Mouse (Mus musculus): ENCODE data around the gene Cds1. TPM values are rescaled to one million over a fixed set of nuclear protein-coding genes. Genes with fewer than 3 reads are reported as not detected.
"Not testable (repeated sequence)": the region's sequence is repeated elsewhere in the genome, so short reads cannot be mapped to it uniquely, and the experiment has no call there.

Gene Cds1
- polyA plus RNA-seq, 1 experiment from 2014 or later: 2.2 TPM

DNA sequence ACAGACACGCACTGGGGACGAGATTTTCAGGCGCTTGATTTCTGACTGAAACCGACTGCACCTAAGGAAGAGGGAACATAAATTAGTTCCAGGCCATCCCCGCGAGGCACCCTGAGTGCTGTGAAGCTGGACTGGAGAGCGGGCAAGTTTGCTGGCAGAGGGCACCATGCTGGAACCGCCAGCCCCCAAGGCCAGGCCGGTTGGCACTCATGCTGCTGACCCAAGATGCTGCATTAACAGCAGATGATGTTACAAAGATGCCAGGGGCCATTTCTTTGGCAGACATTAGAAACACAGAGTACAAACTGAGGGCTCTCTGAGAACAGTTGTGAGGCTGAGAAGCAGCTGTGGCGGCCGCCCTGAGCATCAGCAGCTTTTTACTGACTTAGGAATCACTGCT is 71.3 kb downstream of the Cds1 start:
- Histone ChIP-seq H3K4me2 (replicated peaks) (no peak overlapping the region), H3K36me3 (peaks cover 79% of the 10 kb centered on the region), H3K27me3 (replicated peaks) (no peaks in the 10 kb centered on the region), H3K9me3 (no peaks in the 10 kb centered on the region), H3K27ac (no peak overlapping the region), H3K4me3 (no peak overlapping the region), H3K4me1 (no peaks in the 10 kb centered on the region), H3K9ac (no peak overlapping the region)
- ATAC-seq (ENCODE audit: low FRiP score, low read depth): no peak
- WGBS: 94% methylated on average over 11 of the region's 11 CpGs

DNA sequence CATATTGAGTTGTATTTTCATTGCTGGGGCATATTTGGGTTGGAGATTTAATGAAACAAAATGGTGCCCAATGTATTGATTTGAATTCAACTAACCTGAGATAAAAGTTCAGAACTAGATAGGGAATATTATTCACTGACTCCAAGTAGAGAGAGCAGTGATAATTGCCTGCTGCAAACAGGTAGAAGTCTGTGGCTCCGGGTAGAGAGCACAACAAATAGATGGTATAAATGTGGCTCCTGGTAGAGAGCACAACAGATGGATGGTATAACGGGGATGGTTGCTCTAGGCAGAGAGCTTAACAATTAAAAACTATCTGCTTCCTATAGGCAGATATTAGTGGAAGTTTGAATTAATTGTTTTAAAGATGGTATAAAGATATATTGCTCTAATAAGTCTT is 72.7 kb downstream of the Cds1 start:
- not testable (repeated sequence) for H3K4me1 ChIP-seq; H3K9ac ChIP-seq; H3K4me2 ChIP-seq (replicated peaks); H3K27ac ChIP-seq; H3K9me3 ChIP-seq; H3K27me3 ChIP-seq (replicated peaks); ATAC-seq (ENCODE audit: low FRiP score, low read depth); H3K4me3 ChIP-seq
- WGBS: 93% methylated on average over 2 of the region's 2 CpGs
- H3K36me3 ChIP-seq: peaks cover 83% of the 10 kb centered on the region

DNA sequence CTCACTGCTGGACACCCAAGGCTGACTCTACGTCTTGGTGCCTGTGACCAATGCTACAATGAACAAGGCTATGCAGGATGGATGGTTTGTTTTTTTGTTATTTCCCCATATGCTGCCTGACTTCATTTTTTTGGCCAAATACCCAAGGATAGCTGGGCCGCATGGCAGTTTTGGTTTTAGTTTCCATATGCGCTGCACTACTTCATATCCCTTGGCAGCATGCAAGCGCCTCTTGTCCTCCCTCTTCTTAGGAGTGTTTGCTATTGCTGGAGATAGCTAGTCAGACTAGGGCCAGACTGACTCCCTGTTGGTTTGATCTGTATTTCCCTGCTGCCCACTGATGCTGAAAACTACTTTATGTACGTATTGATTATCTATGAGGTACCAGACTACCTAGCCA is 75.5 kb downstream of the Cds1 start:
- H3K36me3 ChIP-seq: peaks cover 93% of the 10 kb centered on the region
- H3K9me3 ChIP-seq: no peaks in the 10 kb centered on the region
- no peak overlapping the region for H3K27ac ChIP-seq
- no peaks in the 10 kb centered on the region for H3K4me1 ChIP-seq
- no peak overlapping the region for H3K4me3 ChIP-seq
- H3K4me2 ChIP-seq (replicated peaks): no peak overlapping the region
- H3K9ac ChIP-seq: no peak overlapping the region
- no peak for ATAC-seq (ENCODE audit: low FRiP score, low read depth)
- H3K27me3 ChIP-seq (replicated peaks): no peaks in the 10 kb centered on the region
- WGBS: 97% methylated on average over 5 of the region's 5 CpGs

DNA sequence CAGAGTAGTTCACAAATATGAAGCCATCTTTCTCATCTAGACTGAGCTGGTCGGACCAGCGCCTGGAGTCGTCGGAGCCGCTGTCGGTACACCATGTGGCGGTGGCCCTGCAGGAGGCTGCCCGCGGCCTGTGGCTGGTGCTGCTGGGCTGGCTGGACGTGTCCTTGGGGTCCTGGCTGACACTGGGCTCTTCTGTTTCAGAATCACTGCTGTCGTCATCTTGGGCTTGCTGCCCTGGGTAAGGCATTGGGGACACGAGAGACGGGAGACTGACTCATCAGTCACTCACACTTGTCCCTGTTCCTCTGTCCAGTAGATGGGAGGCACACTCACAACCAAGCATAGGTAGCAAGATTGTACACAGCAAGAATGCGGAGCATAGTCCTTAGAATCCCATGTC is 80.1 kb downstream of the Cds1 start:
- Histone ChIP-seq H3K27ac (no peak overlapping the region), H3K4me1 (no peaks in the 10 kb centered on the region), H3K27me3 (replicated peaks) (no peaks in the 10 kb centered on the region), H3K4me3 (no peak overlapping the region), H3K36me3 (peaks cover 100% of the 10 kb centered on the region), H3K9me3 (no peaks in the 10 kb centered on the region), H3K9ac (no peak overlapping the region), H3K4me2 (replicated peaks) (no peak overlapping the region)
- no peak for ATAC-seq (ENCODE audit: low FRiP score, low read depth)
- WGBS: 92% methylated on average over 14 of the region's 14 CpGs

DNA sequence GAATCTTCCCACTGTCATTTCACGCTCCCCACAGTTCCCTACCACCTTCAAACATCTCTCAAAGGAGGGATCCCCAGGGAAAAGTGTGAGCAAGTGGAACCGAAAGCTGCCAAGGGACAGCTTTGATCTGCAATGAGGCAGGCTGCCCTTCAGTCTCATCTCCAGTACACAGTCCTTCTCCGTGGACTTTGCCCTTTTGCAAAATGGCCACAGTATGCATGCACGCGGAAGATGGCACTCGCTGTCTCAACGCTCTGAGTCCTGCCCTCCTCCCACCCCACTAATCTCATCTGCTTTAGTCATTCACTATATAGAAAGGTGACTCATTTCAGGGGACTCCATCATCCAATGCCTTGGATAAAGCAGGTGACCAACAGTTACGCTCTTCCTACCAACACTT is 81.0 kb downstream of the Cds1 start:
- WGBS: 94% methylated on average over 8 of the region's 8 CpGs
- Histone ChIP-seq H3K9me3 (no peaks in the 10 kb centered on the region), H3K4me1 (no peaks in the 10 kb centered on the region), H3K4me3 (no peak overlapping the region), H3K27ac (no peak overlapping the region), H3K27me3 (replicated peaks) (no peaks in the 10 kb centered on the region), H3K4me2 (replicated peaks) (no peak overlapping the region), H3K9ac (no peak overlapping the region), H3K36me3 (peaks cover 99% of the 10 kb centered on the region)
- ATAC-seq (ENCODE audit: low FRiP score, low read depth): no peak

DNA sequence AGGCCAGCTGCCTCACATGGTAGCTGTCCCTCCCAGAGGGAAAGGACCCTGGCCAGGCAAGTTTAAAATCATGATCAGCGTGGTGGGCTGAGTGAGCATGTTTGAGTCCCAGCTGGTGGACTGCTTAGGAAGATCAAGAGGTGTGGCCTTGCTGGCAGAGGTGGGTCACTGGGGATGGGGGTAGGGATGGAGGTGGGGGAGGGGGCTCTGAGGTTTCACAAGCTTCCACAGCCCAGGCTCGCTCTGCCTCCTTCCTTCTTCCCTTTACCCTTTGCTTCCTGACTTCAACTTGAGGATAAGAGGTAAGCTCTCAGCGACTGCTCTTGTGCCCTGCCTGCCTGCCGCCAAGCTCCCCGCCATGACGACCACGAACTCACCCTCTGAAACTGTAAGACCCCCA is 82.4 kb downstream of the Cds1 start:
- no peak overlapping the region for H3K27ac ChIP-seq
- H3K9ac ChIP-seq: no peak overlapping the region
- H3K4me2 ChIP-seq (replicated peaks): no peak overlapping the region
- WGBS: 90% methylated on average over 7 of the region's 7 CpGs
- peaks cover 99% of the 10 kb centered on the region for H3K36me3 ChIP-seq
- ATAC-seq (ENCODE audit: low FRiP score, low read depth): no peak
- no peak overlapping the region for H3K4me3 ChIP-seq
- H3K27me3 ChIP-seq (replicated peaks): no peaks in the 10 kb centered on the region
- H3K4me1 ChIP-seq: no peaks in the 10 kb centered on the region
- no peaks in the 10 kb centered on the region for H3K9me3 ChIP-seq

DNA sequence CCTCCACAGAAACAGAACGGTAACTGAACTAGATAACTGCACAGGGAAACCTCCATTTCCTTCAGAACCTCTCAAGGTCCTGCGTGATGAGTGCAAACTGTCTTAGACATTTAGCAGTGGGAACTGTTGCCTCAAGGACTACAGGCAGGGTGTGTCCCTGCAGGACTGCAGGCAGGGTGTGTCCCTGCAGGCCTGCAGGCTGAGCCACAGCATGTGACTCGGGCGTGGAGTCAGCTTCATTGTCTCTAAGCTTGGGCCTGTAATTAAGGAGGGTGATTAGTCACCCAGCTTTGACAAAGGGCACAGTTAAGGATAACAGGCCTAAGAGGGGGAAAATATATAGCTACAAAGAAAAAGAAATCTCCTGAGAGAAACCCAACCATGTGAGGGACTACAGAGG is 82.8 kb downstream of the Cds1 start:
- no peaks in the 10 kb centered on the region for H3K4me1 ChIP-seq
- H3K9me3 ChIP-seq: no peaks in the 10 kb centered on the region
- no peak for ATAC-seq (ENCODE audit: low FRiP score, low read depth)
- no peaks in the 10 kb centered on the region for H3K27me3 ChIP-seq (replicated peaks)
- H3K4me3 ChIP-seq: no peak overlapping the region
- H3K27ac ChIP-seq: no peak overlapping the region
- H3K36me3 ChIP-seq: peaks cover 99% of the 10 kb centered on the region
- no peak overlapping the region for H3K9ac ChIP-seq
- no peak overlapping the region for H3K4me2 ChIP-seq (replicated peaks)
- 60% methylated on average over 4 of the region's 4 CpGs for WGBS

DNA sequence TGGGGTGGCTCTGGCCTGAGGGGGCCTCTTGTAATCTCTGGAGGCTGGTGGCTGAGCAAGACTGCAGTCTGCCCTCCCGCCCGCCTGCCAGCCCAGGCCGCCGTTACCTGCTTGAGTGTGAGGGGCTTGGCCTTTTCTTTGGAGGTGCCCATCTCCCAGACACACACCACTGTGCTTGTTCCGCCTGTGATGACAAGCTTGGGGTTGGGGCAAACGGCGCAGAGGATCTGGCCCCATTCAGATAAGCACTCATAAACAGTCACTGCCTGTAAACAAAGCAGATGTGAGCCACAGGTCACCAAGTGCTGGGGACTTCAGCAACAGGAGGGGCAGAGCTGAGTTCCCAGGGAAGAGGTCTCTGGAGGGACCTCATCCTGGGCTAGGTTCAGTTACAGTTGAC is 86.2 kb downstream of the Cds1 start:
- Histone ChIP-seq H3K9me3 (no peaks in the 10 kb centered on the region), H3K27ac (no peak overlapping the region), H3K4me1 (no peaks in the 10 kb centered on the region), H3K4me2 (replicated peaks) (no peak overlapping the region), H3K36me3 (peaks cover 98% of the 10 kb centered on the region), H3K4me3 (no peak overlapping the region), H3K27me3 (replicated peaks) (no peaks in the 10 kb centered on the region), H3K9ac (no peak overlapping the region)
- no peak for ATAC-seq (ENCODE audit: low FRiP score, low read depth)
- 92% methylated on average over 7 of the region's 7 CpGs for WGBS

DNA sequence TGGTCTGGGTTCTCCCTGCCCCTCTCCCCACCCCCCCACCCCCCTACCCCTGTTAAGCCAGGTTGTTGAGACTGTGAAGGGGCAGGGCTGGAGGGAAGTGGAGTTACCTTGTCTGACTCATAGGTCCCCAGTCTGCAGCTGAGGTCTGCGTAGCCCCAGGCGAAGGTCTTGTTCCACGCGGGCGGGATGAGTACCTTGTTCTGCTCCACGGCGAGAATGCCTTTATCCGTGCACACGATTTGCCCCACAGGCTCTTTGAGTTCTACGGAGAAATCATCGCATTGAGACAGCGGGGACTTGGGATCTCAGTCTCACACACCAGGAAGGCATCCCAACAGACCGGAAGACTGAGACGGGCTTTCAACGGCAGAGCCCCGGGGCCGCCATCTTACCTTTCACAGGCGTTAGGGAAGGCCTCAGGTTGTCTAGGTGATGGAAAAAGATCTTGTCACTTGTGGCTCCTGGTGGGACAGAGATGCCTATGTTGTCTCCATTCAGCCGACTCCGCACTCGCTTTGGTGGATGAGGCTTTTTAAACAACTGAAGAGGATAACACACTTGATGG is 87.3 kb downstream of the Cds1 start:
- no peak for ATAC-seq (ENCODE audit: low FRiP score, low read depth)
- Histone ChIP-seq H3K9ac (no peak overlapping the region), H3K4me1 (no peaks in the 10 kb centered on the region), H3K4me2 (replicated peaks) (no peak overlapping the region), H3K9me3 (no peaks in the 10 kb centered on the region), H3K36me3 (peaks cover 91% of the 10 kb centered on the region), H3K27me3 (replicated peaks) (no peaks in the 10 kb centered on the region), H3K4me3 (no peak overlapping the region), H3K27ac (no peak overlapping the region)
- WGBS: 96% methylated on average over 21 of the region's 21 CpGs

DNA sequence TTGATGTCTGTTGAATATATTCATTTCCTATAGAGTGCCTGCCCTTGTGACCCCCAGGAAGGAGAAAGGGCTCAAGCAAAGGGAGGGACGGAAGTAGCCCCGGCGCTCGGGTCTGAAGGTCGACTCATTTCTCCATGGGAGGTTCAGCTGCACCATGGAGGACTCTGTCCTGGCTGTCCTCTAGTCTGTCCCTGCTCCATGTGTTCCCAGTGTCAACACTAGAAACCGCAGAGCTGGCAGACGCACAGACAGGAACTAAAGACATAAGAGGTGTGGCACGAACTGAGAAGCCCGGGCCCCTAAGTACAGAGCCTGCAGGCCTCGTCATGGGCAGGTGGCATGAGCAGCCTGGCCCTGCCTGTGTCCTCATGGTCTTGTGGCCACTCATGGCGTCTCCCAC is 89.2 kb downstream of the Cds1 start:
- no peak for ATAC-seq (ENCODE audit: low FRiP score, low read depth)
- 96% methylated on average over 11 of the region's 11 CpGs for WGBS
- no peak overlapping the region for H3K4me3 ChIP-seq
- H3K27ac ChIP-seq: no peak overlapping the region
- no peaks in the 10 kb centered on the region for H3K27me3 ChIP-seq (replicated peaks)
- no peak overlapping the region for H3K9ac ChIP-seq
- no peaks in the 10 kb centered on the region for H3K4me1 ChIP-seq
- no peak overlapping the region for H3K4me2 ChIP-seq (replicated peaks)
- H3K36me3 ChIP-seq: peaks cover 91% of the 10 kb centered on the region
- no peaks in the 10 kb centered on the region for H3K9me3 ChIP-seq

DNA sequence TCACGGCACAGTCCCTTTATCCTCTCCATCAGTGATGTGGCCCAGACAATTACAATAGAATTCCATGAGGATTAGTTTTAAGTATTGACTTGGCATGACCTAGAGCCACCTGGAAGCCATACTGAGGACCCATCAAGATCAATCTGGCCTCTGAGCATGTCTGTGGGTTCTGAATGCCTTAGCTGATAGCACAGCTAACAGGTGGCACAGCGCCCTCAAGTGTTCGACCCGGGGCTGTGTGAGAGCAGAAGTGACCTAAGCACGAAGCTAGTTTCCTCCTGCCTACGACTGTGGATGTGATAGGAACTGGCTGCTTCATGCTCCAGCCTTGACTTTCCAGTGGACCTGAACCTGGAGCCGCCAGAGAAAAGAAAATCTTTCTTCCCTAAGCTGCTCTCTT is 89.7 kb downstream of the Cds1 start:
- no peak overlapping the region for H3K4me3 ChIP-seq
- no peak overlapping the region for H3K27ac ChIP-seq
- H3K27me3 ChIP-seq (replicated peaks): no peaks in the 10 kb centered on the region
- no peak for ATAC-seq (ENCODE audit: low FRiP score, low read depth)
- 86% methylated on average over 7 of the region's 7 CpGs for WGBS
- peaks cover 91% of the 10 kb centered on the region for H3K36me3 ChIP-seq
- no peak overlapping the region for H3K9ac ChIP-seq
- H3K4me1 ChIP-seq: no peaks in the 10 kb centered on the region
- no peaks in the 10 kb centered on the region for H3K9me3 ChIP-seq
- no peak overlapping the region for H3K4me2 ChIP-seq (replicated peaks)

DNA sequence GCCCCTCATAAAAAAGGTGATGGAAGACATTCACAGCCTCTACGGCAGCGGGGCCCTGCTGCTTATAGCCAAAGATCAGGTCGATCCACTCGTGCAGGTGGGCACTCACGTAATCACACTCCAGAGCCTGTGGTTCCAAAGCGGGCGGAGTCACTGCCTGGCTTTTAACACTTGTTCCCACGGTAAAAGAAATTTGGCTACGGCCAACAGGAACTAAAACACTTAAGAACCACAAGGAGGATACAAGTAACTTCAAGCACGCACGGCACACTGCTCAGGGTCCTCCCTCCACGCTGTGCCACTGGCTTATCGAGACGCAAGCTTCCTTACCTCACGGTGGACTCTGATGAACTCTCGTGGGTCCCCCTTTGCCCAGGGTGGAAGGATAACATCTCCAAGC is 90.5 kb downstream of the Cds1 start:
- Histone ChIP-seq H3K27ac (no peak overlapping the region), H3K36me3 (peaks cover 90% of the 10 kb centered on the region)
- 95% methylated on average over 16 of the region's 16 CpGs for WGBS

DNA sequence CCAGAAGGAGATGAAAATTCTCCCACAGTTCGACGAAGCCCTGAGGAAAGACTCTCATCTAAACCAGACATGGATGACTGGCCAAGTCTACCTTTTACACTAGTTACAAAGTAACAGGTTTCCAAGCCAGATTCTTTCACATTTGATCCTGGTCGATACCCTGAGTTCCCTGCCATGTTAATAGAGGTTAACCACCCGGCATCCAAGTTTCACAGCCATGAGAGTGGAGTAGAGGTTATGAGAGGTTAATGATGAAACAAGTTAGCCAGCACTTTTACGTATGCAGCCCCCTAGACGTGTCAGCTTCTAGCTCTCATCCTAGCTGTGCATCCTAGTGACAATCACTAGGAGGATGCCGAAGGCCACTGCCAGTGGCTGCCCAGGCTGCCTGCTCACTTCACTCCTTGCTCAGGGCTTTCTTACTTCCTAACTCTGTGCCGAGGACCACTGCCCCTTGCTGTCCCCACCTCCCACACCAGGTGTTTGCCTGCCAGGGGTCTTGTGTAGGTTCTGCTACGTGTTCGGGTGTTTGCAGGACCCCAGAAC is 94.0 kb downstream of the Cds1 start:
- ATAC-seq (ENCODE audit: low FRiP score, low read depth): no peak
- peaks cover 90% of the 10 kb centered on the region for H3K36me3 ChIP-seq
- no peak overlapping the region for H3K4me2 ChIP-seq (replicated peaks)
- no peak overlapping the region for H3K9ac ChIP-seq
- no peaks in the 10 kb centered on the region for H3K9me3 ChIP-seq
- no peak overlapping the region for H3K4me3 ChIP-seq
- 94% methylated on average over 10 of the region's 10 CpGs for WGBS
- no peaks in the 10 kb centered on the region for H3K4me1 ChIP-seq
- H3K27me3 ChIP-seq (replicated peaks): no peaks in the 10 kb centered on the region
- no peak overlapping the region for H3K27ac ChIP-seq

More for the DNA sequence above, 90.5 kb downstream of the Cds1 start:
- Histone ChIP-seq H3K9me3 (no peaks in the 10 kb centered on the region), H3K9ac (no peak overlapping the region), H3K4me2 (replicated peaks) (no peak overlapping the region), H3K4me1 (no peaks in the 10 kb centered on the region), H3K4me3 (no peak overlapping the region), H3K27me3 (replicated peaks) (no peaks in the 10 kb centered on the region)
- ATAC-seq (ENCODE audit: low FRiP score, low read depth): no peak
